Mouse (Mus musculus): Measurements from ENCODE around the gene Krtap2-4.

The Krtap2-4 gene

DNA sequence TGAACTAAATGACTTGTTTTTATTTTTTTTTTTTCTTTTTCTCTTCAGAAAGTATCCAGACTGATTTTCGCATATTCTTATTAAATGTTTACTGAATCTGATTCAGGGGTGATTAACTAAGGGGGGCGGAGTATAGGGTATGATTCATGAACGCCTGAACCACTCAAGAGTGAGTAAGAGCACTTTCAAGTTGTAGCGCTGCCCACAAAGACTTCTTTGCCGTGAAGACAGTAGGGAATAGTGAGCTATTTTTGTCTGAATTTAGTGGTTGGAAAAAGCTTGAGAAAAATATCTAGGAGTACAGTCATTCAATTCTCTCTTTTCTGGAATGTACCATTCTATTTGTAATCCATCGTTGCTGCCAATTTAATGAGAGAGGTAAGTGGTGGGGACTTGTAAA, 33.1 kb downstream of the Krtap2-4 start:
- no peak for DNase-seq

DNA sequence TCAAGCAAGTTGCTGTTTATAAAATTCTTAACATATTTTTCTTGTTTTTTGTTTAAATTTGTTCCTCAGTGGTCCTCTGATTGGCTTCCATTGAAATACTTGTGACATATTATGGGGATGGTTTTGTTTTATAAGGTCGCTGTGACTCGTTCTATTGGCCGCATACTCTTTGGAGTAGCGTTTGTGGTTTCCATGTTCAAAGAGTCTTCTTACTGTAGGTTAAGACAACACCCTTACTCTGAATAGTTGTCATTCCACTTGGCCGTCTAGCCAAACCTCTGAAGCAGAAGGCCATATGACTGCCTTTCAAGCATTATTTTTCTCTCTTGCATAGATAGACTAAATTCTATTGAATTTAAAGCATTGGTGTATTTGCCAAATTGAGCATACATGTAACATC, 33.6 kb downstream of the Krtap2-4 start:
- DNase-seq: no peak

DNA sequence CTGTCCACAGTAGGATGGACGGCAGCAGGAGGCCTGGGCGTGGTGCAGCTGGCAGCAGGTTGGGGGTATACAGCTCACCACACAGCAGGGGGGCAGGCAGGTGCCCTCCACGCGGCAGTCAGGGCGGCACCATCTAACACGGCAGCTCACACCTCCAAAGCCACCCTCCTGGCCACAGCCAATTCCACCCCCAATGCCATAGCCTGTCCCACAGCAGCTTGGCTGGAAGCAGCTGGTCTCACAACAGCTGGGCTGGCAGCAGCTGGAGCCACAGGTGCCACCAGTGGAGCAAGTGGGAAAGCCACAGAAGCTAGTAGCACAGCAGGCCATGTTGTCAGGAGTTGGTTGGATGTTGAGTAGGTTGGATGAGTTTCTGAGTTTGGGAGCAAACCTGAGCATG, 34.0 kb downstream of the Krtap2-4 start, which contains the start of gene Krtap1-5:
Gene Krtap1-5, minus strand, starts transcription at position 381 of the 400 bp plus-strand sequence.
- DNase-seq: no peak

DNA sequence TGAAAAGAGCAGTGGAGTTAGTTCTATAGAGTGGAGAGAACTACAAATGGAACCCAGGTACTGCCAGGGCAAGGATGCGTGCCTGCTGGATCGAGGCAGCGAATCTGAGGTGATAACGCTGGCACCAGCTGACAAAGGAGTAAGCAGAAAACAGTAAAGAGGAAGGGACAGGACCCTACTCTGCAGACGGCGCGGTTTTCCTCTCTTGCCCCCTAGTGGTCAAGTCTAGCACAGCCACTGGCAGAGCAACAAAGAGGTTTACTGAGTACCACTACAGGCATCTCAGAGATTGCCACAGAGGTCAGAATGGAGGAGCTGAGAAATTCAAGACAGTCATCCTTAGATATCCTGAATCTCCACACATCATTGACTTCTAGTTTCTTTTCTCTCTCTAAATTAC, 40.5 kb downstream of the Krtap2-4 start:
- DNase-seq: peak; percentile 62

DNA sequence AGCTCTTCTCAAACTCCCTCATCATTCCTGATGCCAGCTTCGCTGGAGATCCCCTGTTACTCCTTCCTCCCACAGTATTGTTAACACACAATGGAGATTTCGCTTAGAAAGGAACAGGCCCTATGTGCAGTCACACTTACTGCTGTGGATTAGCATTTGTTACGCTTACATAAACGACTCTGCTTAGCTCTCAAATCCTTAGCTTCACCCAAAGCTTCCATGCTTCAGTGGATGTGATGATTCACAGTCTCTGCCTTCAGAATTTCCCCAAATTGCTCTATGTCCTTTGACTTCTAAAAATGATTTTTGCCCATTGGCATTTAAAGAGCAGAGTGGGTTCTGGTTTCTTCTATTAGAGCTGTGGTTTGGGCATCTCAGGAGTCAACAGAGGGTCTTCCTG, 41.5 kb downstream of the Krtap2-4 start:
- no peak for DNase-seq

DNA sequence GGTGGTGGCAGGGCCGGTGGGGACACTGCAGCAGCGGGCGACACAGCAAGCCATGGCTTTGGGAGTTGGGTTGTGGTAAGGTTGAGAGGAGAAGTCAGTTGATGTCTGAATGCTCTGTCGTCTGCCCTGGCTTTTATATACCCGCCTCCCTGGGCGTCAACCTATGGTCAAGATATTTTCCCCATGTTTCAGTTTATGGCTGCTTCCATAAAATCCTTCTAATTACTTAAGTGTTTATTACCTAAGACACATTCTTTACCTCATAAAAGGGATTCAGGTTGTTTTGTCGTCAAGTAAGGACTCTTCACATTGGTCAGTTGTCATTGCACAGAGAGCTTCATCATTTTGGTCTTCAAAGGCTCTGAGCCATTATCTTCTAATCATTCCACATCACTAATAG, 48.1 kb downstream of the Krtap2-4 start, which contains the start of gene Krtap3-1:
Gene Krtap3-1, minus strand, starts transcription at position 101 of the 400 bp plus-strand sequence.
- DNase-seq: no peak

Data from thymus, postnatal 25 days (tissue).